Mouse (Mus musculus) C2C12 (cell line): ENCODE results near the gene Tenm2.

Source experiments
- CEBPB ChIP-seq: IDR thresholded peaks from one replicate; pipeline ENCODE4 v1.6.1; 2011; ENCODE audit warnings: low read depth, mild to moderate bottlenecking, control low read depth, moderate library complexity
- CTCF ChIP-seq: IDR thresholded peaks from one replicate; pipeline ENCODE4 v1.5.1; 2011; ENCODE audit not compliant: control insufficient read depth, insufficient read depth, insufficient read length
- FOSL1 ChIP-seq: IDR thresholded peaks from one replicate; pipeline ENCODE4 v1.8.0; 2011; ENCODE audit warnings: mild to moderate bottlenecking, low read length; ENCODE audit not compliant: poor library complexity, insufficient read depth, severe bottlenecking
- MAX ChIP-seq: IDR thresholded peaks from one replicate; pipeline ENCODE4 v1.6.1; 2011; ENCODE audit warnings: mild to moderate bottlenecking, control low read depth
- MYOD1 ChIP-seq: IDR thresholded peaks from one replicate; pipeline ENCODE4 v1.6.1; 2011; ENCODE audit warnings: low read depth; ENCODE audit not compliant: control insufficient read depth, insufficient read length
- MYOG ChIP-seq: IDR thresholded peaks from one replicate; pipeline ENCODE4 v1.6.1; 2011; ENCODE audit not compliant: control insufficient read depth, insufficient read length; ENCODE audit errors: extremely low read depth
- USF1 ChIP-seq: IDR thresholded peaks from one replicate; pipeline ENCODE4 v1.6.1; 2011; ENCODE audit warnings: low read depth, mild to moderate bottlenecking, control low read depth, moderate library complexity

DNA sequence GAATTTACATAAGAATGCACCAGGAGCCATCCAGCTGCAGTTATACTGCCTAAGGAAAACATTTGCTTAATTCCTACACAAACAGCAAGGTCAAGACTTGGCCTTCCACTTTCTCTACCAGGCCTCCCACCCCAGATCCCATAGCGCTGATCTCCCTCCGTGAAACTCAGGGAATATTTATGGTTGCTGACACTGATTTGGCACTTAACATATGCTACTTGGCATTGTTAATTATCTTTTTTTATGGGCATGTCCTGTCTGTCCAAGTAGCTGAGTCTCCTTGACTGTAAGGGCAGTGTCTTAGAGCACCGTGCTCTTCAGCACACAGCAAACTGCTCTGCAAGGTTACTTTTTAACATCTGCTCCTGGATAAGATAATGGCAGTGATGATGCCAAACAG lies 238.1 kb downstream of the Tenm2 start:
- no peak for TF ChIP-seq CTCF
- TF ChIP-seq USF1: no peak
- TF ChIP-seq FOSL1: no peak
- TF ChIP-seq MYOD1: no peak
- TF ChIP-seq MAX: no peak
- no peak for TF ChIP-seq CEBPB
- no peak for TF ChIP-seq MYOG
